Mouse (Mus musculus): Measurements from ENCODE around the gene Tmem190. TPM values are rescaled to one million over a fixed set of nuclear protein-coding genes. Genes with fewer than 3 reads are reported as not detected.
"Not testable (repeated sequence)": the region's sequence is repeated elsewhere in the genome, so short reads cannot be mapped to it uniquely, and the experiment has no call there.

The Tmem190 gene
- polyA plus RNA-seq, 1 experiment from 2014 or later: not detected

DNA sequence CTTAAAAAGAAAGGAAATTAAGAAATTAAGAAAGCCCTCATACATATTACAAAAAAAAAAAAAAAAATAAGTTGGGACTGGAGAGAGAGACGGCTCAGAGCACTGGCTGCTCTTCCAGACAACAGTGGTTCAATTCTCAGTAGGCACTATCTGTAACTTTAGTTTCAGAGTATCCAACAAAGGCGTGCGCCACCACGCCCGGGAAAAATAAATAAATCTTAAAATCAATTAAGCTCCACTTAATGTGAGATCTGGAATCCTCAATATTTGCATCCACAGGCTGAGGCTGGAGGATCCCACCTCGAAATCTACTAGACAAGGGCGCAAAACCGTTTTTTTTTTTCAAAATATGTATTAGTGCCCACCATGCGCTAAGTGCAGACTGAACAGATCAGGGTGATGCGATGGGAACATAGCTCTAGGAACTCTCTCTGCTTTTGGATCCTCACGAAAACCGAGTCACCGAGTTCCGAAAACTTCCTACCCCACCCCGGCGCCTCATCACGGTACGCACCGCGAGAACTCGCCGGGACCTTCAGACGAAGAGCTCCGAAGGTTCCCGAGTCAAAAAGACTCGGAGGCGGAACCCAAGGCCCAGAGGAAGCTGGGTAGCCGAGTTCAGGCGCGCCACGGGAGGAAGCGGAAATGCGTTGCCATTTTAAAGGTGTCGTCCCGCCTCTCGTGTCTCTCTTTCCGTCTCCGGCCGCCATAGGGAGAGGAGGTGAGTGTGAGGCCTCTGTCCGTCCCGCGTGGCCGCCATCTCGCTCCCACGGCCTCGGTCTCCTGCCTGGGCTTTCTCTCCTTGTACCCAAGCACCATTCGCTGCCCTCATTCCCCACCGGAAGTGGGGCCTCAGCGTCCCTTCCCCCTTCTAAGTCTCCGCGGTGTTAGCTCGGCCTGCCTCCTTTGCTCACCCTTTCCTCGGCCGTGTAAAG lies 9.8 kb downstream of the Tmem190 start, which contains the start of gene Rpl28:
Gene Rpl28 (plus strand): TSS at position 597 of the 935 bp plus-strand sequence.
- peak; percentile 80 for ATAC-seq
- Histone ChIP-seq H3K4me2 (replicated peaks; ENCODE audit: low read depth) (peak within 1 kb of the TSS; percentile 75), H3K27me3 (replicated peaks; ENCODE audit: control insufficient read depth, insufficient read depth, low read length) (no peaks in the 10 kb centered on the region), H3K27ac (ENCODE audit: low read depth, low read length) (peak within 1 kb of the TSS; percentile 94), H3K4me1 (replicated peaks; ENCODE audit: control insufficient read depth, insufficient read depth, low read length) (no peaks in the 10 kb centered on the region), H3K9me3 (ENCODE audit: control insufficient read depth) (no peaks in the 10 kb centered on the region), H3K4me3 (ENCODE audit: low read depth, low read length) (peak within 1 kb of the TSS; percentile 82), H3K36me3 (ENCODE audit: control insufficient read depth, insufficient read depth) (peaks cover 18% of the 10 kb centered on the region), H3K9ac (ENCODE audit: low read depth, low read length) (peak within 1 kb of the TSS; percentile 92)
- under 1% methylated on average over 54 of the region's 54 CpGs for WGBS
- no peak for TF ChIP-seq CTCF (IDR thresholded peaks at IDR 0.05; ENCODE audit: low read depth)

DNA sequence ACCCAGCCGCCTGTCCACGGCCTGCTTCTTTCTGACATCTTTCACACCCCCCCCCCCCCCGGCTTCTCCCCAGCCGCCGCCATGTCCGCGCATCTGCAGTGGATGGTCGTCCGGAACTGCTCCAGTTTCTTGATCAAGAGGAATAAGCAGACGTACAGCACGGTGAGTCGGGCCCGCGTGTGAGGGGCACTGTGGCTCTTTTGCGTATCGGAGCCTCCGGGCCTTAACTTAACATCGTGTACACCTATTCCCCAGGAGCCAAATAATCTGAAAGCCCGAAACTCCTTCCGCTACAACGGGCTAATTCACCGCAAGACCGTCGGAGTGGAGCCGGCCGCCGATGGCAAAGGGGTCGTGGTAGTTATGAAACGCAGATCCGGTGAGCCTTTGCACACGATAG lies 10.5 kb downstream of the Tmem190 start:
- WGBS: under 1% methylated on average over 31 of the region's 31 CpGs
- Histone ChIP-seq H3K9ac (ENCODE audit: low read depth, low read length) (peak overlapping the region; percentile 92), H3K36me3 (ENCODE audit: control insufficient read depth, insufficient read depth) (peaks cover 18% of the 10 kb centered on the region), H3K27ac (ENCODE audit: low read depth, low read length) (peak overlapping the region; percentile 94), H3K4me3 (ENCODE audit: low read depth, low read length) (peak overlapping the region; percentile 82), H3K4me2 (replicated peaks; ENCODE audit: low read depth) (peak overlapping the region; percentile 75)
- ATAC-seq; H3K4me1 ChIP-seq (replicated peaks; ENCODE audit: control insufficient read depth, insufficient read depth, low read length); H3K9me3 ChIP-seq (ENCODE audit: control insufficient read depth); H3K27me3 ChIP-seq (replicated peaks; ENCODE audit: control insufficient read depth, insufficient read depth, low read length): not testable (repeated sequence)

DNA sequence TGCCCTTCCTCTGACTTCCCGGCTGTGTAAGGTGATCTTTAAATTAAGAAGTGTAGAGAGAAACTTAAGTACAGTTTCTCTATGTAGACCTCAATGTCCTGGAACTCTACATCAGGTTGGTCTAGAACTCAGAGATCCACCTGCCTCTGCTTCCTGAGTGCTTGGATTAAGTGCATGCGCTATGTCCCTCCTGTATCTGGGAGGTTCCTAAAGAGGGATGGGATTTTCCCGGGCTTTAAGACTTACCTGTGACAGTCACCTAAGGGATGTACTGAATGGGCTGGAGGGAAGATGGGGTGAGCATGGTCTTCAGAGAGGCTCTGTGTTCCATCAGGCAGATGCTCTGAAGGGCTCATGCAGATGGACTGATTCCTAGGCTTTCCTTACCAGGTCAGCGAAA lies 10.9 kb downstream of the Tmem190 start:
- Histone ChIP-seq H3K36me3 (ENCODE audit: control insufficient read depth, insufficient read depth) (peaks cover 18% of the 10 kb centered on the region), H3K4me3 (ENCODE audit: low read depth, low read length) (peak overlapping the region; percentile 82), H3K4me1 (replicated peaks; ENCODE audit: control insufficient read depth, insufficient read depth, low read length) (no peaks in the 10 kb centered on the region), H3K27me3 (replicated peaks; ENCODE audit: control insufficient read depth, insufficient read depth, low read length) (no peaks in the 10 kb centered on the region), H3K4me2 (replicated peaks; ENCODE audit: low read depth) (peak overlapping the region; percentile 75), H3K9me3 (ENCODE audit: control insufficient read depth) (no peaks in the 10 kb centered on the region), H3K9ac (ENCODE audit: low read depth, low read length) (peak overlapping the region; percentile 92), H3K27ac (ENCODE audit: low read depth, low read length) (peak overlapping the region; percentile 94)
- no peak for ATAC-seq
- 29% methylated on average over 4 of the region's 4 CpGs for WGBS
- no peak for TF ChIP-seq CTCF (IDR thresholded peaks at IDR 0.05; ENCODE audit: low read depth)

DNA sequence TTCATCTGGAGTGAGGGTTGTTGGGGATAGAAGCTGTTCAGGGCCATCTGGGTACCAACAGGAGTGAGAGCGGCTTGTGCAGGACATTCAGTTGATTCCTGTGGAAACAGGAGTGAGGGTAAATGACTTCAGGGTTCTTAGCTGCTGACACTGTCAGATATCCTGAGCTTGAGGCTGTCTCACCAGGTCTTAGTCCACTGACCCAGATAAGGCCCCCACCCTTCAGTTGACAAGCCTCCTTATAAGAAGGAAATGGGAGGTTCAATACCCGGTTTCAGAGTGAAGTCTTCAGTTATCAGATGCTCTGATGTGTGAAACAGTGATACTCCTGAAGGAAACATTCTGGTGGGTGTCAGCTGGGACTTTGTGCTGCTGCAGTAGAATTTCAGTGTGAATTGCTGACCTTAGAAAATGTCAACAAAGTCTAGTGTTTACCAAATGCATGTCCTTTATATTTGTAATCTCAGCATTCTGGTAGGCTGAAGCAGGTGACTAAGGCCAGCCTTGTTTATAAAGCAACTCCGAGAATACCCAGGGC lies 12.0 kb downstream of the Tmem190 start:
- WGBS: 44% methylated on average over 3 of the region's 3 CpGs
- Histone ChIP-seq H3K4me3 (ENCODE audit: low read depth, low read length) (no peak overlapping the region), H3K9me3 (ENCODE audit: control insufficient read depth) (no peaks in the 10 kb centered on the region), H3K27ac (ENCODE audit: low read depth, low read length) (peak overlapping the region; percentile 94), H3K9ac (ENCODE audit: low read depth, low read length) (peak overlapping the region; percentile 92; the same call in 1 of the 2 replicates), H3K36me3 (ENCODE audit: control insufficient read depth, insufficient read depth) (peaks cover 18% of the 10 kb centered on the region), H3K27me3 (replicated peaks; ENCODE audit: control insufficient read depth, insufficient read depth, low read length) (no peaks in the 10 kb centered on the region), H3K4me2 (replicated peaks; ENCODE audit: low read depth) (peak overlapping the region; percentile 75; the same call in 1 of the 2 replicates), H3K4me1 (replicated peaks; ENCODE audit: control insufficient read depth, insufficient read depth, low read length) (no peaks in the 10 kb centered on the region)
- ATAC-seq: peak; percentile 57
- TF ChIP-seq CTCF (IDR thresholded peaks at IDR 0.05; ENCODE audit: low read depth): no peak

DNA sequence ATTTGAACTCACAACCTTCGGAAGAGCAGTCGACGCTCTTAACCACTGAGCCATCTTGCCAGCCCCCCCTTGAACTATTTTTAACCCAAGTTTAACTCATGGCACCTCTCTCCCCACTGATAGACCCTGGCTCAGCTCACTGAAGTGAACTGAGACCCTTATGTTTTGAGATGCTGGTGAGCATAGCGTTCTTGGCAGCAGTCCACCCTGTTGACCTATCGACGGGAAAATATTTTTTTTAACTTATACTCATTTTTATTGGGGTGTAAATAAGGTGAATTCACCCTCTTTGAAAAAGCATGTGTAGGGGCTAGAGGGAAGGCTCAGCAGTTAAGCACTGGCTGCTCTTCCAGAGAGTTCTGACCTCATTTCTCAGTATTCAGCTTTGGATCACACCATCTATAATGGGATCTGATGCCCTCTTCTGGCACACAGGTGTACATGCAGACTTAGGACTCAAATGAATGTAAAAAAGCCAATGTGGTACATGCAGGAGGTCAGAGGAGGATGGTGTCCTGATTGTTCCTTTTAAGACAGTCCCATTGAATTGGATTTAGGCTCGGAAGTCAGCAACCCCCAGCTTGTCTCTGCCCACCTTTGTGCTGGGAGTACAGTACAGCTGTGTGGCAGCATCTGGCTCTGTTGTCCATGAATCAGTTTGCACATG lies 13.2 kb downstream of the Tmem190 start:
- peak; percentile 85 for TF ChIP-seq CTCF (IDR thresholded peaks at IDR 0.05; ENCODE audit: low read depth)
- Histone ChIP-seq H3K4me2 (replicated peaks; ENCODE audit: low read depth) (no peak overlapping the region), H3K27ac (ENCODE audit: low read depth, low read length) (no peak overlapping the region), H3K27me3 (replicated peaks; ENCODE audit: control insufficient read depth, insufficient read depth, low read length) (no peaks in the 10 kb centered on the region), H3K4me3 (ENCODE audit: low read depth, low read length) (no peak overlapping the region), H3K4me1 (replicated peaks; ENCODE audit: control insufficient read depth, insufficient read depth, low read length) (no peaks in the 10 kb centered on the region), H3K36me3 (ENCODE audit: control insufficient read depth, insufficient read depth) (peaks cover 18% of the 10 kb centered on the region), H3K9ac (ENCODE audit: low read depth, low read length) (no peak overlapping the region), H3K9me3 (ENCODE audit: control insufficient read depth) (no peaks in the 10 kb centered on the region)
- 68% methylated on average over 7 of the region's 7 CpGs for WGBS
- ATAC-seq: no peak

DNA sequence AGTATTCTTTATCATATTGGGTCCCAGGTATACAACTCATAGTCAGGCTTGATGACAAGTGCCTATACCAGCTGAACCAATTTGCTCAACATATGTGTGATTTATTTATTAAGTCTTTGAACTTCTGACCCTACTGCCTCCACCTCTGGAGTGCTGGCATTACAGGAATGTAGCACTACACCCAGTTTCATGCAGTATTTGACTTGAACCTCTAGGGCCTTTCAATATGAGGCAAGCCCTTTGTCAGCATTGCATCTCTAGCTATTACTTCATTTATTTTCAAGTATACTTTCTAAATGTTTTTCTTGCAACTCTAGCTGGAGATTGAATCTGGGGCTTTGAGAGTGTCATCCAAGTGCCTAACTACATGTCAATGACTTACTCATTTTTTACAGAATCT lies 19.5 kb downstream of the Tmem190 start:
- Histone ChIP-seq H3K9ac (ENCODE audit: low read depth, low read length) (no peak overlapping the region), H3K4me1 (replicated peaks; ENCODE audit: control insufficient read depth, insufficient read depth, low read length) (no peaks in the 10 kb centered on the region), H3K27ac (ENCODE audit: low read depth, low read length) (no peak overlapping the region), H3K36me3 (ENCODE audit: control insufficient read depth, insufficient read depth) (peaks cover 20% of the 10 kb centered on the region), H3K27me3 (replicated peaks; ENCODE audit: control insufficient read depth, insufficient read depth, low read length) (no peaks in the 10 kb centered on the region), H3K4me2 (replicated peaks; ENCODE audit: low read depth) (no peak overlapping the region), H3K4me3 (ENCODE audit: low read depth, low read length) (no peak overlapping the region), H3K9me3 (ENCODE audit: control insufficient read depth) (no peaks in the 10 kb centered on the region)
- TF ChIP-seq CTCF (IDR thresholded peaks at IDR 0.05; ENCODE audit: low read depth): no peak
- no peak for ATAC-seq
